Mouse (Mus musculus) cerebellum, adult 11 months (tissue): ENCODE data around the gene Rgs9bp.

ENCODE experiments used
- DNase-seq: peaks from one replicate; pipeline ENCODE4 v3.0.0; 2022

Rgs9bp gene

GRCm38 (mm10) chr7:35530026-35530425, 55.4 kb downstream of the Rgs9bp start:
- no peak for DNase-seq
